Mouse (Mus musculus) macrophage (primary cell): ENCODE results near the gene Rpl27. TPM values are rescaled to one million over a fixed set of nuclear protein-coding genes. Genes with fewer than 3 reads are reported as not detected.
A peak's percentile ranks its signal among the peaks of the same experiment; 100 is the strongest.
"Not testable (repeated sequence)": the region's sequence is repeated elsewhere in the genome, so short reads cannot be mapped to it uniquely, and the experiment has no call there.

Source experiments
- H3K27ac ChIP-seq: fragments of 350-480 bp; formaldehyde crosslinking; 2 replicates; pipeline ENCODE4 v1.9.0; 2021
- H3K36me3 ChIP-seq: fragments of 350-480 bp; formaldehyde crosslinking; 2 replicates; pipeline ENCODE4 v1.9.0; 2021; ENCODE audit errors: inconsistent target
- H3K4me3 ChIP-seq: fragments of 350-480 bp; formaldehyde crosslinking; 2 replicates; pipeline ENCODE4 v1.9.0; 2021; ENCODE audit errors: inconsistent target
- H3K79me2 ChIP-seq: fragments of 350-480 bp; formaldehyde crosslinking; 2 replicates; pipeline ENCODE4 v1.9.0; 2021; ENCODE audit errors: inconsistent target
- WGBS: methylation state at CpG from one replicate; pipeline ENCODE4 v1.1.7; 2026; ENCODE audit warnings: inconsistent platforms; ENCODE audit not compliant: missing documents; 5-methylcytosine and 5-hydroxymethylcytosine counted together
- polyA plus RNA-seq: library from polyadenylated mRNA; stranded (reverse); fragments of 250-400 nt; gene quantifications from 3 replicates; pipeline ENCODE4 v1.2.4, GENCODE M21; 2018; ENCODE audit warnings: inconsistent platforms

The Rpl27 gene
- polyA plus RNA-seq, 1 experiment from 2014 or later, result 158 TPM

- H3K4me3 ChIP-seq, result peak overlapping the region; percentile 33
- peaks cover 18% of the 10 kb centered on the region for H3K79me2 ChIP-seq
- no peak overlapping the region for H3K27ac ChIP-seq
- 26% methylated on average over 10 of the region's 13 CpGs for WGBS
- no peaks in the 10 kb centered on the region for H3K36me3 ChIP-seq
Observed at GRCm38 (mm10) chr11:101468731-101469130, 26.6 kb downstream of the Rpl27 start.

DNA sequence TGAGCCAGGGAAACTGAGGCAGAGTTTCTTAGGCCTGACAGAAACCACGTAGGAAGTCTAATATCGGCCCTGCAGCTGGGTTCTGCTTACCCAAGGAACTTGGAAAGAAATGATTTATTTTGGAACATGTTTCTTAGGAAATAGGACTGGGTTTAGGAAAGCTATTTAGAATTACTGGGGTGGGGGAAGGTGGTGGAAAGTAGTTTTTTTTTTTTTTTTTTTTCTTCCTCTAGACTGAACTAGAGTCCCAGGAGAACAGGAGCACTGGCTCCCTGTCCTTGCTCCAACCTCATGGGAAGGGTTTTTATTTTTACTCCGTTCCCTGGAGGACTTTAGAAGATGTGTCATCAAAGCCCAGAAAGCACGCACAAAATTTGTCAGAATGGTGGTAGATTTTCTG is 27.1 kb downstream of the Rpl27 start:
- H3K4me3 ChIP-seq, result no peak overlapping the region
- no peaks in the 10 kb centered on the region for H3K36me3 ChIP-seq
- H3K27ac ChIP-seq, result no peak overlapping the region
- WGBS, result 82% methylated on average over 4 of the region's 4 CpGs
- peaks cover 14% of the 10 kb centered on the region for H3K79me2 ChIP-seq

DNA sequence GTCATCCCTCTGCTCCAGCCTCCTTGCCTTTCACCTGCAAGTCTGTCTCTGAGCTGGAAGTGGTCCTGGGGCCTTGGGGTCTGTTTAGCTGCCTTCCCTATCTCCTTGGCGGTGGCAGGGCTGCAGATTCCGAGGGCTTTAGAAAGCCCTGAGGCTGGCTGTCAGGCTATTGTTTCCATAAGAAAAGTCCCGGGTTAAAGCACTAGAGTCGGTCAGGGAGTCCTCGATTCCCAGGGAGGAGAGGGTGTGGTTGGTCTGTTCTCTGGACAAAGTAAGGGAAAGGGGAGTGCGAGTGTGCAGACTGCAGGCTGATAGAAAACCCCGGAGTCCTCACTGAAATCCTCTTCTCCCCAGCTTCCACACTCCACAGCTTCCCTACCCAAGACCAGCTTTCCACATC is 28.1 kb downstream of the Rpl27 start:
- Histone ChIP-seq H3K36me3 (no peaks in the 10 kb centered on the region), H3K79me2 (peaks cover 4% of the 10 kb centered on the region; the same call in 1 of the 2 replicates), H3K27ac (no peak overlapping the region), H3K4me3 (no peak overlapping the region)
- WGBS, result 92% methylated on average over 7 of the region's 7 CpGs

GRCm38 (mm10) chr11:101471926-101472325 is 29.8 kb downstream of the Rpl27 start:
- H3K27ac ChIP-seq, result no peak overlapping the region
- no peaks in the 10 kb centered on the region for H3K36me3 ChIP-seq
- WGBS, result 87% methylated on average over 3 of the region's 3 CpGs

DNA sequence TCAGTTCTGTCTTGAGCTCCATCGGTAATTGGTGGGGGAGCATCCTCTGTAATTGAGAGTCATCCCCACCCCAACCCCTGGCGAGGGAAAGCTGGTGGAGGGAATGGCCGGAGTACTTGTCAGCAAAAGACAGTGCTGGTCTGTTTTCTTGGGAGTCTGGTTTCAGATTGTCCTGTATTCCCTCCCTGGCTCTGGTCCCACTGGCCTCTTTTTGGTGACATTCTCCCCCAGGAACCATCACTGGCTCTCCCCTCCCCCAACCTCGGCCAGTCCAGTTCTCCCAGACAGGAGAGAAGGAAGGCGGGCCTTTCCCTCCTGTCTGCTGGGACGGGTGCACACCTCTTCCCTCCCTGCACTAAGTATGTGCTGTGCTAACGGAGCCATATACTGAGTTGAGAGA is 30.2 kb downstream of the Rpl27 start:
- Histone ChIP-seq H3K36me3 (no peaks in the 10 kb centered on the region), H3K27ac (no peak overlapping the region), H3K79me2 (no peaks in the 10 kb centered on the region), H3K4me3 (no peak overlapping the region)
- 90% methylated on average over 5 of the region's 7 CpGs for WGBS

More at GRCm38 (mm10) chr11:101471926-101472325, 29.8 kb downstream of the Rpl27 start:
- Histone ChIP-seq H3K4me3 (no peak overlapping the region), H3K79me2 (no peaks in the 10 kb centered on the region)

GRCm38 (mm10) chr11:101473686-101474085 is 31.6 kb downstream of the Rpl27 start:
- WGBS, result no CpG with 5 or more reads among the region's 1 CpGs
- not testable (repeated sequence) for H3K36me3 ChIP-seq, H3K27ac ChIP-seq, H3K79me2 ChIP-seq, H3K4me3 ChIP-seq

DNA sequence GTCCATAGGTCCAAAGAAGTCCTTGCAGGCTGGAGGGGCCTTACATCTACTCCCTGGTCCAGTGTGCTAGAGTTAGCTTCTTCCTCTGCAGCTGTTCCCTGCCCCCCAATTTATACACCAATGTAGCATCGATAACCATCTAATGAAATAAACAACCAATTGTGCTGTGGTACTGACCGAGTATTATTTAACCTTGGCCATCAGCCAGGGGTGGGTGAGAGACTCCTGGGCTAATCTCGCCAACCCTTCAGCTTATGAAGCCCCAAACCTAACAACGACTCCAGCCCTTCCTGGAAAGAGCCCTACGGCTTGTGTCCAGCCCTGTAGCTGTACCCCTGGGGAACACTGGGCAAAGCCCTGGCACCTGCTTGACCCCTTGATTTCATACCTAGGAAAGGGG is 32.2 kb downstream of the Rpl27 start:
- Histone ChIP-seq H3K79me2 (no peaks in the 10 kb centered on the region), H3K27ac (no peak overlapping the region), H3K4me3 (no peak overlapping the region), H3K36me3 (no peaks in the 10 kb centered on the region)
- WGBS, result 88% methylated on average over 5 of the region's 5 CpGs

DNA sequence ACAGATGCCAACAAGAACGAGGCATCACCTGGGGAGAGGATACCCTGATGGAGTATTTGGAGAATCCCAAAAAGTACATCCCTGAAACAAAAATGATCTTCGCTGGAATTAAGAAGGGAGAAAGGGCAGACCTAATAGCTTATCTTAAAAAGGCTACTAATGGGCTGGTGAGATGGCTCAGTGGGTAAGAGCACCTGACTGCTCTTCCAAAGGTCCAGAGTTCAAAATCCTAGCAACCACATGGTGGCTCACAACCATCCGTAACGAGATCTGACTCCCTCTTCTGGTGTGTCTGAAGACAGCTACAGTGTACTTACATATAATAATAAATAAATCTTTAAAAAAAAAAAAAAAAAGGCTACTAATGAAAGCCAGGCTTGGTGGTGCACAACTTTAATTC is 34.3 kb downstream of the Rpl27 start:
- not testable (repeated sequence) for H3K79me2 ChIP-seq, H3K27ac ChIP-seq, H3K4me3 ChIP-seq, H3K36me3 ChIP-seq
- WGBS, result 95% methylated on average over 4 of the region's 4 CpGs

GRCm38 (mm10) chr11:101477194-101477551 is 35.1 kb downstream of the Rpl27 start:
- H3K27ac ChIP-seq, result no peak overlapping the region
- H3K79me2 ChIP-seq, result no peaks in the 10 kb centered on the region
- H3K4me3 ChIP-seq, result no peak overlapping the region
- 64% methylated on average over 4 of the region's 4 CpGs for WGBS
- no peaks in the 10 kb centered on the region for H3K36me3 ChIP-seq

GRCm38 (mm10) chr11:101477552-101478211 is 35.6 kb downstream of the Rpl27 start:
- no peaks in the 10 kb centered on the region for H3K79me2 ChIP-seq
- H3K27ac ChIP-seq, result no peak overlapping the region
- 86% methylated on average over 10 of the region's 10 CpGs for WGBS
- no peak overlapping the region for H3K4me3 ChIP-seq
- H3K36me3 ChIP-seq, result no peaks in the 10 kb centered on the region

- 51% methylated on average over 16 of the region's 18 CpGs for WGBS
- Histone ChIP-seq H3K36me3 (no peaks in the 10 kb centered on the region), H3K4me3 (no peak overlapping the region), H3K79me2 (no peaks in the 10 kb centered on the region), H3K27ac (no peak overlapping the region)
Observed at GRCm38 (mm10) chr11:101479171-101479635, 37.1 kb downstream of the Rpl27 start.

- Histone ChIP-seq H3K4me3 (no peak overlapping the region), H3K79me2 (no peaks in the 10 kb centered on the region), H3K27ac (no peak overlapping the region), H3K36me3 (no peaks in the 10 kb centered on the region)
- WGBS, result 78% methylated on average over 6 of the region's 6 CpGs
Observed at GRCm38 (mm10) chr11:101480912-101481311, 38.8 kb downstream of the Rpl27 start.

GRCm38 (mm10) chr11:101483804-101484203 is 41.7 kb downstream of the Rpl27 start:
- Histone ChIP-seq H3K4me3 (no peak overlapping the region), H3K36me3 (no peaks in the 10 kb centered on the region), H3K79me2 (no peaks in the 10 kb centered on the region), H3K27ac (no peak overlapping the region)
- 93% methylated on average over 3 of the region's 3 CpGs for WGBS

- Histone ChIP-seq H3K36me3 (no peaks in the 10 kb centered on the region), H3K79me2 (no peaks in the 10 kb centered on the region), H3K27ac (no peak overlapping the region), H3K4me3 (no peak overlapping the region)
- WGBS, result 93% methylated on average over 6 of the region's 6 CpGs
Observed at GRCm38 (mm10) chr11:101484245-101484644, 42.1 kb downstream of the Rpl27 start.

- Histone ChIP-seq H3K36me3 (no peaks in the 10 kb centered on the region), H3K79me2 (no peaks in the 10 kb centered on the region), H3K27ac (no peak overlapping the region), H3K4me3 (no peak overlapping the region)
- 85% methylated on average over 7 of the region's 7 CpGs for WGBS
Observed at GRCm38 (mm10) chr11:101484814-101485213, 42.7 kb downstream of the Rpl27 start.

DNA sequence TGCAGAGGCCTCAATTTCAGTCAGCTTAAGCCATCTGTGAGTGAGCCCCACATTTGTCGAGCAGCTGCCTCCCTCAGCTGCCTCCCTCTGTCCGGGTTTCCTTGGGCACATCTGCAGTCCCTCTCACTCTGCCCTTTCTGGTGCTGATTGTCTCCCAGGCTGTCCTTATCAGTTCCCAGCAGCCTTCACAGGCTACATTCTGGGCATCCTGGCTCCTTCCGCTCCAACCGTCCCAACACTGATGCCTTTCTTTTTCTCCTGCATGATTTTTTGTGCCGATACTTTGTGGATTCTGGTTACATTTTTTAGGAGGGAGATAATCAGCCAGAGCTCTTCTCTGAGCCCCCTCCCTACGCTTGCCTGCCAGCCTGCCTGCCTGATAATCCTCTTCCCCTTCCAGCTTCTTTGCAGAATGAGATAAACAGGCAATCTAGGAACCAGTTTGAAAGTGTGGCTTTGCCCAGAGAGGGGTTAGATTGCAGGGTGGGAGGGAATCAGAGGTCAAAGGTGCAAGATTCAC is 43.5 kb downstream of the Rpl27 start:
- no peak overlapping the region for H3K27ac ChIP-seq
- WGBS, result 76% methylated on average over 6 of the region's 6 CpGs
- no peaks in the 10 kb centered on the region for H3K79me2 ChIP-seq
- H3K36me3 ChIP-seq, result no peaks in the 10 kb centered on the region
- no peak overlapping the region for H3K4me3 ChIP-seq
